Mouse (Mus musculus): ENCODE measurements around the gene Ppm1h. TPM values are rescaled to one million over a fixed set of nuclear protein-coding genes. Genes with fewer than 3 reads are reported as not detected.

Ppm1h gene
- total and polyA plus RNA-seq, 3 experiments, result 6.9 to 14.9 TPM; not detected in 1

DNA sequence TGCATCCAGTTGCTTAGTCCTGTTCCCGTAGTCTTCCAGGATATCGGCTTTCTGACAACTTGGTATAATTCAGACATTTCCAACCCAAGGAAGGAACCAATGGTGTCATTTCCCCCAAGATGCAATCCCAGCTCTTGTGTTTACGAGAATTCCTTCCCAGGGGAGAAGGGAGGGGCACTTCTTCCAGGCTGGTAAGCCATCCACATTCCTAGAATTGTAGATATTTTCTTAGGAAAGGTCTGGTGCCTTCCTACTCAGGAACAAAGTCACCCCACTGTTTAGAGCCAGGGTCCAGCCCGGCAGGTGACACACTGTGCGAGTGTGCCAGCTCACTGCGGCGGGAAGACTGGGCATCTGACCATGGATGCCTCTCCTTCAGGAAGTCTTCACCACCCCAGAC lies 264.2 kb downstream of the Ppm1h start:
- H3K4me3 ChIP-seq (ENCODE audit: control insufficient read depth in 1 of 2, insufficient read depth in 1 of 2, low read depth in 2 of 2, low read length in 2 of 2), result no peak overlapping the region
- no peak for TF ChIP-seq MEF2A (IDR thresholded peaks at IDR 0.05; ENCODE audit: extremely low read depth, insufficient replicate concordance, low read depth, low read length, poor library complexity, severe bottlenecking)
- no peak for TF ChIP-seq CHD1 (IDR thresholded peaks at IDR 0.05; ENCODE audit: low read depth, low read length)
- TF ChIP-seq UBTF (IDR thresholded peaks at IDR 0.05; ENCODE audit: borderline replicate concordance, insufficient read depth, low read depth, low read length), result no peak
- no peaks in the 10 kb centered on the region for H3K36me3 ChIP-seq (ENCODE audit: control insufficient read depth in 1 of 2, insufficient read depth in 2 of 2, low read length in 2 of 2)
- H3K9ac ChIP-seq (ENCODE audit: control insufficient read depth, low read depth, low read length, poor library complexity, severe bottlenecking), result no peak overlapping the region
- H3K9me3 ChIP-seq (replicated peaks; ENCODE audit: insufficient read depth, low read length), result no peaks in the 10 kb centered on the region
- H3K27me3 ChIP-seq (ENCODE audit: control insufficient read depth in 1 of 2, insufficient read depth in 2 of 2, low read length in 2 of 2), result no peaks in the 10 kb centered on the region
- DNase-seq (ENCODE audit: low read depth, low spot score), result no peak
- H3K27ac ChIP-seq (ENCODE audit: control insufficient read depth, low read depth, low read length), result no peak overlapping the region
- H3K79me2 ChIP-seq (ENCODE audit: control insufficient read depth, insufficient read depth, low read length, poor library complexity), result no peaks in the 10 kb centered on the region
- no peaks in the 10 kb centered on the region for H3K4me1 ChIP-seq (ENCODE audit: control insufficient read depth in 1 of 2, insufficient read depth in 2 of 2, low read length in 2 of 2)

DNA sequence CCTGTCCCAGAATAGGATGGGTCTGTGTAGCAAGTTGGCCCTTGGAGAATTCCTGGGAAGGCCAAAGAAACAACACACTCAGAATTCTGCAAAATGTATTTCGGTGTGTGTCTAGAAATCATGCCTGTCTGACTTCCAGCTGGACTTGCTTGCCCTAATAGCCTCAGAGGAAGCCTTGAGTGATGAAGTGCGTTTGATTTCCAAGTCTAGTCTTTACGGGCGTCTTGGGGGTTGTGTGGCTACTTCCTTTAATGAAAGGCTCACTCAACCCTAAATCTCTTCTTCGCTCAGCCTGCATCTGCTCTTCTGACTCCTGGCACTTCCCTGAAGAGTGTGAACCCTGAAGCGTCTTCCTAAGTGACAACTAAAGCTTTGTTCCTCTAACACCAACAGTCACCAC lies 265.3 kb downstream of the Ppm1h start:
- no peaks in the 10 kb centered on the region for H3K9me3 ChIP-seq (replicated peaks; ENCODE audit: insufficient read depth, low read length)
- no peaks in the 10 kb centered on the region for H3K79me2 ChIP-seq (ENCODE audit: control insufficient read depth, insufficient read depth, low read length, poor library complexity)
- no peak for TF ChIP-seq CTCF (IDR thresholded peaks at IDR 0.05 in 2 of 3, conservative IDR thresholded peaks at IDR 0.05 in 1 of 3; ENCODE audit: control insufficient read depth in 1 of 3, insufficient read depth in 1 of 3, low read depth in 2 of 3, low read length in 3 of 3, poor library complexity in 1 of 3, severe bottlenecking in 1 of 3)
- TF ChIP-seq NELFE (IDR thresholded peaks at IDR 0.05; ENCODE audit: low read depth, low read length), result no peak
- TF ChIP-seq POLR2AphosphoS5 (IDR thresholded peaks at IDR 0.05; ENCODE audit: borderline replicate concordance, low read depth, low read length), result no peak
- TF ChIP-seq JUND (IDR thresholded peaks at IDR 0.05; ENCODE audit: low read depth, low read length), result no peak
- no peak for TF ChIP-seq MYC (IDR thresholded peaks at IDR 0.05; ENCODE audit: low read depth, low read length)
- no peak for TF ChIP-seq ZC3H11A (IDR thresholded peaks at IDR 0.05; ENCODE audit: low read depth, low read length)
- no peak for TF ChIP-seq ZKSCAN1 (IDR thresholded peaks at IDR 0.05; ENCODE audit: low read depth, low read length)
- no peak for TF ChIP-seq E2F4 (IDR thresholded peaks at IDR 0.05; ENCODE audit: borderline replicate concordance, low read depth, low read length)
- TF ChIP-seq MAX (IDR thresholded peaks at IDR 0.05; ENCODE audit: low read length), result no peak
- no peak for TF ChIP-seq TAL1 (IDR thresholded peaks at IDR 0.05; ENCODE audit: low read length)
- no peak overlapping the region for H3K27ac ChIP-seq (ENCODE audit: control insufficient read depth, low read depth, low read length)
- no peak overlapping the region for H3K9ac ChIP-seq (ENCODE audit: control insufficient read depth, low read depth, low read length, poor library complexity, severe bottlenecking)
- no peaks in the 10 kb centered on the region for H3K27me3 ChIP-seq (ENCODE audit: control insufficient read depth in 1 of 2, insufficient read depth in 2 of 2, low read length in 2 of 2)
- no peak overlapping the region for H3K4me3 ChIP-seq (ENCODE audit: control insufficient read depth in 1 of 2, insufficient read depth in 1 of 2, low read depth in 2 of 2, low read length in 2 of 2)
- no peak for DNase-seq (ENCODE audit: low read depth, low spot score)
- no peaks in the 10 kb centered on the region for H3K4me1 ChIP-seq (ENCODE audit: control insufficient read depth in 1 of 2, insufficient read depth in 2 of 2, low read length in 2 of 2)
- H3K36me3 ChIP-seq (ENCODE audit: control insufficient read depth in 1 of 2, insufficient read depth in 2 of 2, low read length in 2 of 2), result no peaks in the 10 kb centered on the region

DNA sequence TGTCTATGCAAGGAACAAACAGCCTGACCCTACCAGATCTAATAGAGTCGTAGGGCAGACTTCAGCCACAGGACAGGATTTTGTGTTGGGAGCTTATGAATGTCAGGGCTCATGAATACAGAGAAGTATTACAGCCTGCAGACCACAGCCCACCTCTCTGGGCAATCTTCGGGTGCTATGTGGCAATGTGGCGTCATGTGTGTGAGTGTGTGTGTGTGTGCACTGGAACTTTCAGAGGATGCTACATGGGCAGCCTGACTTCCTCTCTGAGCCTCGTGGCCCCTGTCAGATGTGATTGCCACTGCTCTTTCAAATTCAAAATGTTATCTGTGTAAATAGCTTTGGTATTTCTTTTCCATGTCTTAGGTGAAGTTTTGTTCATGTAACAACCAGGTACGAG lies 266.3 kb downstream of the Ppm1h start:
- Histone ChIP-seq H3K79me2 (ENCODE audit: control insufficient read depth, insufficient read depth, low read length, poor library complexity) (no peaks in the 10 kb centered on the region), H3K9me3 (replicated peaks; ENCODE audit: insufficient read depth, low read length) (no peaks in the 10 kb centered on the region), H3K9ac (ENCODE audit: control insufficient read depth, low read depth, low read length, poor library complexity, severe bottlenecking) (no peak overlapping the region), H3K36me3 (ENCODE audit: control insufficient read depth in 1 of 2, insufficient read depth in 2 of 2, low read length in 2 of 2) (no peaks in the 10 kb centered on the region), H3K27me3 (ENCODE audit: control insufficient read depth in 1 of 2, insufficient read depth in 2 of 2, low read length in 2 of 2) (peaks cover 0 to under 1% of the 10 kb centered on the region in 2 experiments; a peak in 1 of 4 replicates), H3K27ac (ENCODE audit: control insufficient read depth, low read depth, low read length) (no peak overlapping the region), H3K4me3 (ENCODE audit: control insufficient read depth in 1 of 2, insufficient read depth in 1 of 2, low read depth in 2 of 2, low read length in 2 of 2) (no peak overlapping the region), H3K4me1 (ENCODE audit: control insufficient read depth in 1 of 2, insufficient read depth in 2 of 2, low read length in 2 of 2) (no peaks in the 10 kb centered on the region)
- no peak for DNase-seq (ENCODE audit: low read depth, low spot score)
- TF ChIP-seq USF2 (IDR thresholded peaks at IDR 0.05; ENCODE audit: borderline replicate concordance in 1 of 2, insufficient read depth in 1 of 2, low read depth in 1 of 2, low read length in 2 of 2), result no peak
- no peak for TF ChIP-seq MYB (IDR thresholded peaks at IDR 0.05; ENCODE audit: low read depth, low read length)
- TF ChIP-seq E2F4 (IDR thresholded peaks at IDR 0.05; ENCODE audit: borderline replicate concordance, low read depth, low read length), result no peak
- TF ChIP-seq NRF1 (IDR thresholded peaks at IDR 0.05; ENCODE audit: insufficient read depth, low read depth, low read length, poor library complexity, severe bottlenecking), result no peak
- TF ChIP-seq TAL1 (IDR thresholded peaks at IDR 0.05; ENCODE audit: low read length), result no peak
